Mouse (Mus musculus) embryonic stem cell, embryonic (primary cell): ENCODE data around the gene Slc38a3.

Experiments used
- CTCF ChIA-PET, 4 experiments: fragments of 300-600 bp in 2 of 4; fragments of 350-600 bp in 2 of 4; sonication (Branson Sonifier 250); formaldehyde crosslinking; loops; one replicate each; lab custom pipeline; 2022; ENCODE audit warnings: inconsistent platforms in 2 of 4; lab: Charles Lee
- POLR2A ChIA-PET, 4 experiments: fragments of 300-600 bp in 2 of 4; fragments of 350-600 bp in 2 of 4; sonication (Branson Sonifier 250); formaldehyde crosslinking; loops; one replicate each; lab custom pipeline; 2022; ENCODE audit warnings: antibody characterized with exemption in 4 of 4, inconsistent platforms in 1 of 4; lab: Charles Lee

The Slc38a3 gene

DNA sequence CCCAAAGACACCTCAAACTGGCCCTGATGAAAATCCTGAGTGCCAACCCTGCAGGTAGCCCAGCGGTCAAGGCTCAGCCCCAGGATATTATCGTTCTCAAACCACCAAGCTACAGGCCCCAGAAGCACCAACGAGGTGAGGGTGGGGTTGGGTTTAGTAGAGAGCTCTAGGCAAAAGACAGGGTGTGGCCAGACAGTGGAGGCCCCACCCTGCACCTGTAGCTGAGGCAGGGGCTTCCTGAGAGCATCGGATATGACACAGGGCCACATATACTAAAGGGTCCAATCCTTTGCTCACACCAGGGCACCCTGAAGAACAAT is 40.0 kb downstream of the Slc38a3 start:
- ChIA-PET POLR2A (interaction anchor here (0.7 to 3.2 kb wide), 29 partner anchors 9 to 1018 kb away, joined by 3 to 53 read pairs (median 6); partner anchors contain the start of genes Ifrd2 (in 2 of the 4), Hyal1 (in 1 of the 4), Hyal3 (in 1 of the 4) and Naa80 (in 1 of the 4)), CTCF (interaction anchor here (1.0 to 7.9 kb wide), 12 partner anchors 11 to 48 kb away, joined by 3 to 161 read pairs (median 12); partner anchors contain the start of gene Sema3b (in 1 of the 4))

DNA sequence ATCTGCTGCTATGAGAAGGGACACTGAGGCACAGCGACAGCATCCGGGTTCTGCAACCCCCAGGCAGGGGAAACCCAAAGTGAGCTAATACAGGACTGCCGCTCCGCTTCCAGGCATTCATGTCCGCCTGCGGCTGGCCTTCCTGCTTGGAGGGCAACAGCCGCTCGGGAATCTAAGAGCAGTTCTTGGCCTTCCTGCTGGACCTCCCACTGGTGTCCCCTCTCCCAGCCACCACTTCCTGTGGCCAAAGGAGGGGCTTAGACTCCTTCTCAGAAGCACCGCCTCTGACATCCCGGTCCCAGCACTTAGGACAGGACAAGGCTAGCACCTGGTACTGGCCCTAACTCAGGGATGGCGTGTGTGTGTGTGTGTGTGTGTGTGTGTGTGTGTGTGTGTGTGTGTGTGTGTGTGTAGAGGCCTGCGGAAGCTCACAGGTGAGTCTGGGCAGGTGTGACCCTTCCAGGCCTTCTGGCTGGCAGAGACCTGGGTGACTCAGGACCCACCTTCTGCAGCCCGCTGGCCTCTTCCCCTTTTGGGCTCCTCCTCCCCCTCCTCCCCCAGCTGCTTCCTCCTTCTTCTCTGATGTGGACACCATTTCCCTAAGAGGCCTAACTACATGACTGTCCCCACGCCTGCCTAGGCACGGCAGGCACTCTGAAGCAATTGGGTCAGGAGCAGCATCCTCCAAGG is 40.5 kb downstream of the Slc38a3 start:
- ChIA-PET CTCF (interaction anchor here (0.6 to 7.9 kb wide), 12 partner anchors 11 to 1272 kb away, joined by 3 to 161 read pairs (median 12); partner anchors contain the start of gene Sema3b (in 1 of the 4)), POLR2A (interaction anchor here (0.5 to 3.2 kb wide), 21 partner anchors 12 to 1364 kb away, joined by 3 to 53 read pairs (median 4); partner anchors contain the start of genes Ifrd2 (in 2 of the 4), Hyal3 (in 1 of the 4) and Naa80 (in 1 of the 4))

DNA sequence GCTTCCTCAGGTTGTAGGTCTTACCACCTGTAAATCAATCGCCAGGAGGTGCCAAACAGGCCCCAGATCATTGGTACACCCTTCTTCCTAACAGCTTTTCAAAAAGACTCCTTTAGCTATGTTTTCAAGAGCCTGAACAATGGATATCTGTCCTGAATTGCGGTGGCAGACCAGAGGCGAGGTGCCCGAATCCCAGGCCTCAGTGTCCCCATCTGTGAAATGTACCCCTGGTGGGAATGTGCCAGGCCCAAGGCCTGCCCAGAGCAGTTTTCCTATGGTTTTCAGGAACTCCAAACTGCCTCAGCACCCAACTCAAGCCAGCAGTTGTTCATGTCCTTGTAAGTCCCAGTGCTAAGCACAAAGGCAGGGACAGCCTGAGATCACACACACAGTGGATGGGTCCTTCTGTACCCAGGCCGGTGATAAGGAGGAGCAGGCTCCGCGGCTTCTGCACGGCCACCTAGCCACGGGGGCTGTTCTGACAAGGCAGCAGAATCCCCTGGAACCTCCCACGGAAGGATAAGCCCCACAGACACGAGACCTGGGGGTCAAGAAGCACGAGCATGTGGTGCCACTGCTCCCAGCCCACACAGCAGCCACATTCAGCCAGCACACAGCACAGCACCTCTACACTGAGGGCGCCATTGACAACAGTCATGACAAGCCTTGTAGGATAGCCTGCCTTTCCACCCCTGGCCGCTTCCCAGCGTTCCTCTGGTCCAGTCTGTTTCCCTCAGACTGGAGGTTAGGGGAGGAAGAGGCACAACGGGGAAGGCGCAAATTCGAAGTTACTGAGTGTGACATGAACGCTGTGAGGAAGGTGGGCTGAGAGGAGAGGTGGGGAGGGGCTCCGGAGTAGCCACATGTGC is 41.7 kb downstream of the Slc38a3 start:
- CTCF ChIA-PET, result interaction anchor here (0.5 to 7.9 kb wide), 53 partner anchors 8 to 467 kb away, joined by 3 to 161 read pairs (median 6); partner anchors contain the start of genes Gnai2 (in 3 of the 4), Hyal1 (in 2 of the 4), Ifrd2 (in 2 of the 4) and Apeh (in 1 of the 4)
- POLR2A ChIA-PET, result interaction anchor here (0.6 to 5.0 kb wide), 30 partner anchors 8 to 689 kb away, joined by 3 to 93 read pairs (median 5); partner anchors contain the start of genes Gnai2 (in 3 of the 4), Cyb561d2 (in 1 of the 4), Gmppb (in 1 of the 4) and Hyal1 (in 1 of the 4)

DNA sequence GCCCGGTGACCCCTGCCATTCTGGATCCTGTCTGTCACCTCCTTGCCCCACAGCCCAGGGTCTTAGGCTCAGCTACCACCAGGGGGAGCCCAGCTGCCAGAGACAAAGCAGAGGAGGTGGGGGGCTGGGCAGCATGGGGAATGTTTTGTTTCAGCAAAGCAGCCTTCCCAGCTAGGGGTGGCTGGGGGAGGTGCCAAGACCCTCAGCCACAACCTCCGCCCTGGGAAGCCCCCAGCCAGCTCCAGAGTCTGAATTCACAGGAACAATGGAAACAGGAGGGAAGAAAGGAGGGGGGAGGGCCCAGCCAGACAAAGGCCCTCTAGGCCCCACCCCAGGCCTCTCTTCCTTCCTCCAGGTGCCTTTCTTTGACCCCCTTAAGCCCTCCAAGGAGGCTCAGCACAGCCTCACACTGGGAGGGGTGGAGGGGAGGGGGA is 42.5 kb downstream of the Slc38a3 start:
- ChIA-PET POLR2A (interaction anchor here (0.6 to 5.0 kb wide), 46 partner anchors 9 to 422 kb away, joined by 3 to 93 read pairs (median 4); partner anchors contain the start of genes Gnai2 (in 3 of the 4), Cyb561d2 (in 1 of the 4), Gmppb (in 1 of the 4) and Hyal1 (in 1 of the 4)), CTCF (interaction anchor here (0.5 to 7.9 kb wide), 75 partner anchors 9 to 1181 kb away, joined by 3 to 161 read pairs (median 5); partner anchors contain the start of genes Gnai2 (in 3 of the 4), Hyal1 (in 2 of the 4), Ifrd2 (in 2 of the 4) and 6430571L13Rik (in 1 of the 4))

DNA sequence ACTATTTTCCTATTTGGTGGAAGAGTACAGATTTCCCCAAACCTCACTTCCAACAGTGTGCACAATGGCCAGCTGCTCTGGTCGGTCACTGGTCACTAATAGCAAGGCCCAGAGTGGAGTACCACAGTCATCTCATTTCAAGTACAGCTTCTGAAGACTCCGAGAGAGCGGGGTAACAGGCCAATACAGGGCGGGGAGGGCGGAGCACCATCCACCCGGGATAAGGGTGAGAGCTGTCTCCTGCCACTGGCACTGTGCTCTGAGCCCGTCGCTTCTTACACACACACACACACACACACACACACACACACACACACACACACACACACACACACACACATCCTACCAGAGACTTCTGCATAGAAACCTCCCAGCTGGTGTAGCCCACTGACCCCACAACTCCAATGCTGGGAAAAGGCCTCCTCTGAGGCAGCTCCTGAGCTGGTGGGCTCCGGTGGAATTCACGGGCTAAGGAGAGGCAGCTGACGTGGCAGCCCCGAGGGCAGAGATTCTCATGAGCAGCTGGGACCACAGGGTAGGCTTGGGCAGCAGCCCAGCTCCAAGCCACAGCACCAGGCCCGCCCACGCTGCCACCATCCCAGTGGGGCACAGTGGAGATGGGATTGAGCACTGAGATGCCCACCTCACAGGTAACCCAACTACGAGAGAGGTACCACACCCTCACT is 43.0 kb downstream of the Slc38a3 start:
- POLR2A ChIA-PET, result interaction anchor here (0.6 to 5.0 kb wide), 49 partner anchors 9 to 423 kb away, joined by 3 to 93 read pairs (median 4); partner anchors contain the start of genes Gnai2 (in 3 of the 4), Hyal3 (in 2 of the 4), Cyb561d2 (in 1 of the 4) and Gmppb (in 1 of the 4)
- CTCF ChIA-PET, result interaction anchor here (0.5 to 7.9 kb wide), 84 partner anchors 8 to 1181 kb away, joined by 3 to 161 read pairs (median 5); partner anchors contain the start of genes Gnai2 (in 3 of the 4), Hyal1 (in 2 of the 4), Ifrd2 (in 2 of the 4) and 6430571L13Rik (in 1 of the 4)

- POLR2A ChIA-PET, result interaction anchor here (0.6 to 5.0 kb wide), 31 partner anchors 8 to 376 kb away, joined by 3 to 93 read pairs (median 5); partner anchors contain the start of genes Gnai2 (in 3 of the 4), Hyal1 (in 2 of the 4), Hyal3 (in 2 of the 4) and Ifrd2 (in 1 of the 4)
- CTCF ChIA-PET, result interaction anchor here (0.5 to 7.9 kb wide), 55 partner anchors 8 to 442 kb away, joined by 3 to 161 read pairs (median 5); partner anchors contain the start of genes Gnai2 (in 3 of the 4), Ifrd2 (in 2 of the 4), 6430571L13Rik (in 1 of the 4) and Hyal1 (in 1 of the 4)
These were observed 43.8 kb downstream of the Slc38a3 start for GRCm38 (mm10) chr9:107625351-107626128.

- CTCF ChIA-PET, result interaction anchor here (0.6 to 7.9 kb wide), 27 partner anchors 7 to 83 kb away, joined by 3 to 161 read pairs (median 5); partner anchors contain the start of genes Gnai2 (in 3 of the 4), Ifrd2 (in 1 of the 4), Sema3b (in 1 of the 4) and Zmynd10 (in 1 of the 4)
- POLR2A ChIA-PET, result interaction anchor here in 3 of 4 experiments (1.0 to 5.0 kb wide), 21 partner anchors 9 to 377 kb away, joined by 3 to 93 read pairs (median 6); partner anchors contain the start of genes Gnai2 (in 2 of the 3), Hyal1 (in 2 of the 3), Hyal3 (in 1 of the 3) and Naa80 (in 1 of the 3)
These were observed 44.4 kb downstream of the Slc38a3 start for GRCm38 (mm10) chr9:107624951-107625350.

DNA sequence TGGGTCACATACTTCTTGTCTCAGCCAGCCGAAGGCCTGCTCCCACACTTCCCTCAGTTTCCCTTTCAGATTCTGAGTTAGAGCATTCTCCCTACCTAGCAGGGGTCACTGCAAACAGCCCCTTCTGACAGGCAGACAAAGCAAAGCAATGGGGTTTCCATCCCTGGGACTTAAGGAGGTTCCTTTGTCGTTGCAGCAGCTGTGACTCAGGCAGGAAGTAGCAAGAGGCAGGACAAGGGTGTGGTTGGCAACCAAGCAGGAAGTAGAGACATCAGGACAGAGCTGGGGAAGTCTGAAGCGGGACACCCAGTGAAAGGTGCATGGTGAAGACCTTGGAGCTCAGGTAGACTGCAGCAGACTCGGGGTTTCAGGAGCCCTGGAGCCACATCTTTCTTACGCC is 44.8 kb downstream of the Slc38a3 start:
- POLR2A ChIA-PET, result interaction anchor here in 3 of 4 experiments (0.7 to 5.0 kb wide), 23 partner anchors 8 to 377 kb away, joined by 3 to 93 read pairs (median 5); partner anchors contain the start of genes Gnai2 (in 2 of the 3), Hyal1 (in 2 of the 3), Hyal3 (in 1 of the 3) and Naa80 (in 1 of the 3)
- CTCF ChIA-PET, result interaction anchor here (0.6 to 7.9 kb wide), 22 partner anchors 10 to 83 kb away, joined by 3 to 161 read pairs (median 6); partner anchors contain the start of genes Gnai2 (in 3 of the 4), Ifrd2 (in 1 of the 4) and Sema3b (in 1 of the 4)

GRCm38 (mm10) chr9:107620954-107621353 is 48.4 kb downstream of the Slc38a3 start:
- CTCF ChIA-PET, result interaction anchor here in 1 of 4 experiments (1.4 kb wide), 1 partner anchor 24 kb away, joined by 4 read pairs; no protein-coding TSS in a partner anchor

GRCm38 (mm10) chr9:107619546-107619879 is 49.8 kb downstream of the Slc38a3 start:
- ChIA-PET POLR2A (interaction anchor here in 3 of 4 experiments (0.9 to 3.1 kb wide), 12 partner anchors 11 to 88 kb away, joined by 3 to 12 read pairs (median 3); partner anchors contain the start of genes Gnai2 (in 3 of the 3) and Hyal1 (in 2 of the 3)), CTCF (interaction anchor here in 2 of 4 experiments (0.6 to 1.3 kb wide), 3 partner anchors 10 to 77 kb away, joined by 3 to 4 read pairs (median 4); partner anchors contain the start of gene Sema3b (in 1 of the 2))

More at GRCm38 (mm10) chr9:107620954-107621353, 48.4 kb downstream of the Slc38a3 start:
- POLR2A ChIA-PET, result interaction anchor here in 2 of 4 experiments (1.0 to 1.1 kb wide), 2 partner anchors 9 kb away, joined by 3 to 4 read pairs; no protein-coding TSS in a partner anchor

GRCm38 (mm10) chr9:107618778-107619545 is 50.4 kb downstream of the Slc38a3 start:
- POLR2A ChIA-PET, result interaction anchor here in 3 of 4 experiments (0.9 to 3.1 kb wide), 14 partner anchors 7 to 89 kb away, joined by 3 to 12 read pairs (median 3); partner anchors contain the start of genes Gnai2 (in 3 of the 3) and Hyal1 (in 2 of the 3)
- CTCF ChIA-PET, result interaction anchor here in 3 of 4 experiments (0.9 to 2.1 kb wide), 9 partner anchors 7 to 53 kb away, joined by 3 to 21 read pairs (median 4); partner anchors contain the start of genes Gnai2 (in 1 of the 3) and Sema3b (in 1 of the 3)

GRCm38 (mm10) chr9:107618098-107618497 is 51.2 kb downstream of the Slc38a3 start:
- ChIA-PET CTCF (interaction anchor here (0.6 to 9.0 kb wide), 25 partner anchors 8 to 287 kb away, joined by 3 to 109 read pairs (median 4); partner anchors contain the start of genes Gnai2 (in 1 of the 4) and Sema3b (in 1 of the 4)), POLR2A (interaction anchor here in 2 of 4 experiments (0.8 to 3.1 kb wide), 10 partner anchors 8 to 75 kb away, joined by 3 to 12 read pairs (median 4); partner anchors contain the start of gene Gnai2 (in 1 of the 2))

DNA sequence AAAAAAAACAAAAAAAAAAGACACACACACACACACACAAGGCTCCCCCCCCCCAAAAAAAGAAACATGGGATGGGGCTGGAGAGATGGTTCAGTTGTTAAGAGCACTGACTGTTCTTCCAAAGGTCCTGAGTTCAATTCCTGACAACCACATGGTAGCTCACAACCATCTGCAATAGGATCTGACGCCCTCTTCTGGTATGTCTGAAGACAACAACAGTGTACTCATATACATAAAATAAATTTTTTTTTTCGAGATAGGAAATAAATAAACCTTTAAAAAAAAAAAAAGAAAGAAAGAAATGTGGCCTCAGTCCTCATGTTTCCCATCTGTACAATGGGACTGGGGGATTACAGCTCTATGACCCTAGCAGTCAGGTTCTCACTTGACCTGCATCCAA is 51.9 kb downstream of the Slc38a3 start:
- POLR2A ChIA-PET, result interaction anchor here in 2 of 4 experiments (0.7 to 3.1 kb wide), 10 partner anchors 9 to 74 kb away, joined by 3 to 12 read pairs (median 5); partner anchors contain the start of genes Gnai2 (in 1 of the 2) and Ifrd2 (in 1 of the 2)
- CTCF ChIA-PET, result interaction anchor here (0.6 to 9.0 kb wide), 33 partner anchors 8 to 1190 kb away, joined by 3 to 109 read pairs (median 4); partner anchors contain the start of genes Gnai2 (in 1 of the 4), Hyal3 (in 1 of the 4), Ifrd2 (in 1 of the 4) and Sema3b (in 1 of the 4)
